Mouse (Mus musculus) ES-Bruce4 (cell line): Measurements from ENCODE around the gene Ctc1. TPM values are rescaled to one million over a fixed set of nuclear protein-coding genes. Genes with fewer than 3 reads are reported as not detected.
A peak's percentile ranks its signal among the peaks of the same experiment; 100 is the strongest.

Experiments used
- H3K27ac ChIP-seq: 2 replicates; pipeline ENCODE4 v1.5.1; 2012; ENCODE audit warnings: low read length, inconsistent platforms; ENCODE audit not compliant: insufficient read depth
- H3K27me3 ChIP-seq: 2 replicates; pipeline ENCODE4 v1.6.1; 2012; ENCODE audit warnings: mild to moderate bottlenecking, low read length, inconsistent platforms; ENCODE audit not compliant: control insufficient read depth, poor library complexity, insufficient read depth, severe bottlenecking
- H3K36me3 ChIP-seq: 2 replicates; pipeline ENCODE4 v1.6.1; 2012; ENCODE audit warnings: inconsistent platforms, mild to moderate bottlenecking, low read length, moderate library complexity; ENCODE audit not compliant: control insufficient read depth, poor library complexity, insufficient read depth, severe bottlenecking
- H3K4me1 ChIP-seq: one replicate; pipeline ENCODE4 v1.8.1; 2011; ENCODE audit warnings: low read length; ENCODE audit not compliant: control insufficient read depth, insufficient read depth
- H3K4me3 ChIP-seq: 2 replicates; pipeline ENCODE4 v1.5.1; 2011; ENCODE audit warnings: low read depth, mild to moderate bottlenecking, low read length
- H3K9ac ChIP-seq: 2 replicates; pipeline ENCODE4 v1.6.1; 2012; ENCODE audit warnings: low read depth, mild to moderate bottlenecking, inconsistent platforms; ENCODE audit not compliant: poor library complexity, severe bottlenecking
- H3K9me3 ChIP-seq: replicated peaks from 2 replicates; pipeline ENCODE4 v1.6.1; 2012; ENCODE audit warnings: mild to moderate bottlenecking, low read length, inconsistent platforms; ENCODE audit not compliant: control insufficient read depth, poor library complexity, insufficient read depth, severe bottlenecking
- CTCF ChIP-seq: IDR thresholded peaks from one replicate; pipeline ENCODE4 v1.8.1; 2011; ENCODE audit warnings: low read depth, low read length
- EP300 ChIP-seq: IDR thresholded peaks from 2 replicates; pipeline ENCODE4 v1.6.1; 2011; ENCODE audit warnings: low read depth, low read length; ENCODE audit not compliant: insufficient read depth
- POLR2A ChIP-seq: IDR thresholded peaks from one replicate; pipeline ENCODE4 v1.8.1; 2011; ENCODE audit warnings: low read length; ENCODE audit not compliant: insufficient read depth
- polyA plus RNA-seq: library from polyadenylated mRNA; stranded (reverse); fragments of >200 nt; gene quantifications from 2 replicates; pipeline ENCODE4 v1.2.4, GENCODE M21; 2011; ENCODE audit warnings: low read depth; ENCODE audit not compliant: missing spikeins, insufficient read depth, insufficient read length

Gene Ctc1
- polyA plus RNA-seq, 1 experiment: 164 TPM

- no peak for TF ChIP-seq POLR2A
- TF ChIP-seq EP300: no peak
- no peak for TF ChIP-seq CTCF
Observed at GRCm38 (mm10) chr11:69052824-69053421, 37.2 kb downstream of the Ctc1 start.

GRCm38 (mm10) chr11:69053848-69054247 is 38.1 kb downstream of the Ctc1 start:
- no peak for TF ChIP-seq CTCF
- TF ChIP-seq POLR2A: no peak
- TF ChIP-seq EP300: no peak
- no peak overlapping the region for H3K4me3 ChIP-seq
- peaks cover 24% of the 10 kb centered on the region for H3K36me3 ChIP-seq

More at GRCm38 (mm10) chr11:69052824-69053421, 37.2 kb downstream of the Ctc1 start:
- peaks cover 34% of the 10 kb centered on the region for H3K36me3 ChIP-seq
- no peaks in the 10 kb centered on the region for H3K27me3 ChIP-seq
- H3K9me3 ChIP-seq: no peaks in the 10 kb centered on the region
- no peaks in the 10 kb centered on the region for H3K4me1 ChIP-seq
- no peak overlapping the region for H3K9ac ChIP-seq
- H3K4me3 ChIP-seq: no peak overlapping the region
- H3K27ac ChIP-seq: no peak overlapping the region

GRCm38 (mm10) chr11:69058265-69058664 is 42.6 kb downstream of the Ctc1 start:
- no peak overlapping the region for H3K27ac ChIP-seq
- H3K9me3 ChIP-seq: no peaks in the 10 kb centered on the region
- peak overlapping the region; percentile 79 for H3K9ac ChIP-seq
- no peak for TF ChIP-seq CTCF
- TF ChIP-seq POLR2A: no peak
- no peak for TF ChIP-seq EP300
- no peaks in the 10 kb centered on the region for H3K4me1 ChIP-seq
- H3K27me3 ChIP-seq: no peaks in the 10 kb centered on the region
- peak overlapping the region; percentile 90; the same call in 1 of the 2 replicates for H3K4me3 ChIP-seq
- no peaks in the 10 kb centered on the region for H3K36me3 ChIP-seq

More at GRCm38 (mm10) chr11:69053848-69054247, 38.1 kb downstream of the Ctc1 start:
- Histone ChIP-seq H3K4me1 (no peaks in the 10 kb centered on the region), H3K27ac (no peak overlapping the region), H3K9ac (no peak overlapping the region), H3K27me3 (no peaks in the 10 kb centered on the region), H3K9me3 (no peaks in the 10 kb centered on the region)

- Histone ChIP-seq H3K9ac (peak overlapping the region; percentile 79), H3K9me3 (no peaks in the 10 kb centered on the region), H3K36me3 (no peaks in the 10 kb centered on the region), H3K4me3 (peak overlapping the region; percentile 90), H3K4me1 (no peaks in the 10 kb centered on the region), H3K27me3 (no peaks in the 10 kb centered on the region), H3K27ac (peak overlapping the region; percentile 27; the same call in 1 of the 2 replicates)
- no peak for TF ChIP-seq EP300
- no peak for TF ChIP-seq POLR2A
- no peak for TF ChIP-seq CTCF
Observed at GRCm38 (mm10) chr11:69058729-69059356, 43.1 kb downstream of the Ctc1 start.

- no peaks in the 10 kb centered on the region for H3K9me3 ChIP-seq
- peak within 1 kb of the TSS; percentile 87 for H3K9ac ChIP-seq
- peak within 1 kb of the TSS; percentile 27; the same call in 1 of the 2 replicates for H3K27ac ChIP-seq
- TF ChIP-seq POLR2A: no peak
- no peak for TF ChIP-seq CTCF
- TF ChIP-seq EP300: no peak
- H3K27me3 ChIP-seq: no peaks in the 10 kb centered on the region
- H3K4me3 ChIP-seq: peak within 1 kb of the TSS; percentile 90
- H3K4me1 ChIP-seq: no peaks in the 10 kb centered on the region
- H3K36me3 ChIP-seq: no peaks in the 10 kb centered on the region
Observed at GRCm38 (mm10) chr11:69059357-69059974, 43.8 kb downstream of the Ctc1 start, which contains the start of gene Borcs6. TSS of gene Borcs6 (plus strand) at chr11:69059717.
